Mouse (Mus musculus): ENCODE measurements around the gene Vmn2r124. TPM values are rescaled to one million over a fixed set of nuclear protein-coding genes. Genes with fewer than 3 reads are reported as not detected.
"Not testable (repeated sequence)": the region's sequence is repeated elsewhere in the genome, so short reads cannot be mapped to it uniquely, and the experiment has no call there.

The Vmn2r124 gene
- not detected in 2 replicates for polyA plus RNA-seq (2015; fragmentation: Nextera tagmentation; extraction: Ambion mirVana)

GRCm38 (mm10) chr17:18049124-18049523 lies at the start of gene Vmn2r124:
Vmn2r124 (plus strand) TSS chr17:18049424.
- Histone ChIP-seq H3K4me1 (replicated peaks) (no peaks in the 10 kb centered on the region), H3K9me3 (no peaks in the 10 kb centered on the region), H3K36me3 (no peaks in the 10 kb centered on the region), H3K9ac (no peak within 1 kb of the TSS), H3K4me3 (no peak within 1 kb of the TSS), H3K27me3 (no peaks in the 10 kb centered on the region), H3K4me2 (no peak within 1 kb of the TSS), H3K27ac (replicated peaks) (no peak within 1 kb of the TSS)
- ATAC-seq (ENCODE audit: low FRiP score, low read depth), result no peak
- WGBS, result 60% methylated on average over 2 of the region's 2 CpGs

GRCm38 (mm10) chr17:18004752-18005151 lies 44.5 kb upstream of the Vmn2r124 start:
- H3K9ac ChIP-seq, result no peak overlapping the region
- H3K27me3 ChIP-seq, result no peaks in the 10 kb centered on the region
- 98% methylated on average over 1 of the region's 1 CpGs for WGBS
- H3K9me3 ChIP-seq, result no peaks in the 10 kb centered on the region
- no peaks in the 10 kb centered on the region for H3K4me1 ChIP-seq (replicated peaks)
- no peak overlapping the region for H3K4me3 ChIP-seq
- no peak for ATAC-seq (ENCODE audit: low FRiP score, low read depth)
- H3K36me3 ChIP-seq, result no peaks in the 10 kb centered on the region
- no peak overlapping the region for H3K27ac ChIP-seq (replicated peaks)
- H3K4me2 ChIP-seq, result no peak overlapping the region

DNA sequence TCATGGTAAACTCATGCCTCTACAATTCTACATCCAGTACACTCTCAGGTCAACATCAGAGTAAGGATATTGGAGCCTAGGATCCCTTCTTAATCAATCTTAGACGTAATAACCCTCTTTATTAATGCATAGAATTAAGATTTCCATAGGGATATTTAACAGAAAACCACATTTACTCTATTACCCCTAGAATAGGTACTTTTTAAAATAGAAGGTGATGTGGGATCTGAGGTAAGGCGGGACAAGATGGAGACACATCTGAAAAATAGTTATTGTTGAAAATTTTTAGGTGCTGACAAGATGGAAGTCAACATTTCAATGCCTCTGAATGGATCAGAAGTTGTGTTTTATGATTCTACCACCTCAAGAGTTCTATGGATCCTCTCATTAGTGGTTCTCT lies 27.8 kb upstream of the Vmn2r124 start, which contains the start of gene Fpr-rs4:
Gene Fpr-rs4 (plus strand): TSS at position 301 of the 400 bp plus-strand sequence.
- ATAC-seq (ENCODE audit: low FRiP score, low read depth), result no peak
- Histone ChIP-seq H3K4me1 (replicated peaks) (no peaks in the 10 kb centered on the region), H3K27me3 (no peaks in the 10 kb centered on the region), H3K9ac (no peak within 1 kb of the TSS), H3K36me3 (no peaks in the 10 kb centered on the region), H3K27ac (replicated peaks) (no peak within 1 kb of the TSS), H3K9me3 (no peaks in the 10 kb centered on the region), H3K4me2 (no peak within 1 kb of the TSS), H3K4me3 (no peak within 1 kb of the TSS)
- WGBS, result 60% methylated on average over 2 of the region's 2 CpGs

DNA sequence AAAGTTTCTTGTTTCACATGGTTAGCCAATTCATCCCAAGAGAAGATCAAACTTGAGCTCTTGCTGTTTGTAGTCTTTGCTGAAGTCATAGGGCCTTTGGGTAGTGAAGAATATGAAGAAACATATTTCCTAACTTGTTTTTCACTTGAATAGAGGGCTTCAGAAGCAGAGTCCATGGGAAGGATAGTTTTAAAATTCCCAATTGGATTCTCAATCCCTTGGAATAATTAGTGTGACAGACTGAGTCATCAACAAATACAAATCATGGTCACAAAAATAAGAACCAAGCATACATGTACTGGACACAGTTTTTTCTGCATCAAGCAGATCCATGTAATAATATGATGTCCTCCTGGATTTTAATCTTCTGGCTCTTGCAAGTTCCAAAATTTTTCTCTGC lies 35.5 kb downstream of the Vmn2r124 start, which contains the start of gene Vmn2r91:
Gene Vmn2r91 (plus strand): TSS at position 301 of the 400 bp plus-strand sequence.
- not testable (repeated sequence) for H3K9ac ChIP-seq; H3K4me3 ChIP-seq; ATAC-seq (ENCODE audit: low FRiP score, low read depth); H3K4me2 ChIP-seq; H3K27me3 ChIP-seq; H3K9me3 ChIP-seq; H3K27ac ChIP-seq (replicated peaks); H3K36me3 ChIP-seq; H3K4me1 ChIP-seq (replicated peaks)

DNA sequence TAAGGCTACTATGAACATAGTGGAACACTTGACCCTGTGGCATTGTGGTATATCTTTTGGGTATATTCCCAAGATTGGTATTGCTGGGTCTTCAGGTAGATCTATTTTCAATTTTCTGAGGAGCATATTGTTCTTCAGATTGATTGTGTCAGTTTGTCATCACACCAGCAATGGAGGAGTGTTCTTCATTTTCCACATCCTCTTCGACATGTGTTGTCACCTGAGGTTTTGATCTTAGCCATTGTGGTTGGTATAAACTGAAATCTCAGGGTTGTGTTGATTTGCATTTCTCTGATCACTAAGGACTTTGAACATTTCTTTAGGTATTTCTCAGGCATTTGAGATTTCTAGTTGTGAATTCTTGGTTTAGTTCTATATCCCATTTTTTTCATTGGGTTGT lies 46.4 kb downstream of the Vmn2r124 start:
- H3K27me3 ChIP-seq; H3K36me3 ChIP-seq; H3K4me1 ChIP-seq (replicated peaks); H3K9me3 ChIP-seq; H3K27ac ChIP-seq (replicated peaks); H3K4me3 ChIP-seq; H3K4me2 ChIP-seq; H3K9ac ChIP-seq; ATAC-seq (ENCODE audit: low FRiP score, low read depth): not testable (repeated sequence)
- 54% methylated on average over 1 of the region's 1 CpGs for WGBS

GRCm38 (mm10) chr17:18102265-18102664 lies 53.0 kb downstream of the Vmn2r124 start:
- not testable (repeated sequence) for H3K4me1 ChIP-seq (replicated peaks); H3K9me3 ChIP-seq; H3K4me2 ChIP-seq; H3K27ac ChIP-seq (replicated peaks); H3K9ac ChIP-seq; H3K27me3 ChIP-seq; H3K36me3 ChIP-seq; H3K4me3 ChIP-seq; ATAC-seq (ENCODE audit: low FRiP score, low read depth)
- 88% methylated on average over 3 of the region's 3 CpGs for WGBS

Other genes with a start within 250 kb of the Vmn2r124 start
- gene Spaca6, start 222.3 kb upstream of the Vmn2r124 start, polyA plus RNA-seq (2015; fragmentation: Nextera tagmentation; extraction: Ambion mirVana), result 25.5 and 28.3 TPM in 2 replicates
- gene Has1, start 194.2 kb upstream of the Vmn2r124 start, polyA plus RNA-seq (2015; fragmentation: Nextera tagmentation; extraction: Ambion mirVana), result 1.1 TPM in 2 replicates
- 0.18 and 0.31 TPM in 2 replicates for gene Fpr1, start 165.5 kb upstream of the Vmn2r124 start, polyA plus RNA-seq (2015; fragmentation: Nextera tagmentation; extraction: Ambion mirVana)
- 0.18 TPM in 1 of 2 replicates, not detected in the other for gene Fpr2, start 161.6 kb upstream of the Vmn2r124 start, polyA plus RNA-seq (2015; fragmentation: Nextera tagmentation; extraction: Ambion mirVana)
- gene Fpr3, start 161.6 kb upstream of the Vmn2r124 start, polyA plus RNA-seq (2015; fragmentation: Nextera tagmentation; extraction: Ambion mirVana), result not detected in 2 replicates
- not detected in 2 replicates for gene Fpr-rs4, start 27.7 kb upstream of the Vmn2r124 start, polyA plus RNA-seq (2015; fragmentation: Nextera tagmentation; extraction: Ambion mirVana)
- gene Vmn2r91, start 35.6 kb downstream of the Vmn2r124 start, polyA plus RNA-seq (2015; fragmentation: Nextera tagmentation; extraction: Ambion mirVana), result not detected in 2 replicates
- gene Vmn2r92, start 102.5 kb downstream of the Vmn2r124 start, polyA plus RNA-seq (2015; fragmentation: Nextera tagmentation; extraction: Ambion mirVana), result not detected in 2 replicates
- not detected in 2 replicates for gene Vmn2r94, start 228.3 kb downstream of the Vmn2r124 start, polyA plus RNA-seq (2015; fragmentation: Nextera tagmentation; extraction: Ambion mirVana)
- gene Vmn2r93, start 248.7 kb downstream of the Vmn2r124 start, polyA plus RNA-seq (2015; fragmentation: Nextera tagmentation; extraction: Ambion mirVana), result not detected in 2 replicates